Mouse (Mus musculus) ES-Bruce4 (cell line): ENCODE data around the gene Mcmbp. TPM values are rescaled to one million over a fixed set of nuclear protein-coding genes. Genes with fewer than 3 reads are reported as not detected.
A peak's percentile ranks its signal among the peaks of the same experiment; 100 is the strongest.

Experiments used
- H3K27ac ChIP-seq: 2 replicates; pipeline ENCODE4 v1.5.1; 2012; ENCODE audit warnings: low read length, inconsistent platforms; ENCODE audit not compliant: insufficient read depth
- H3K27me3 ChIP-seq: 2 replicates; pipeline ENCODE4 v1.6.1; 2012; ENCODE audit warnings: mild to moderate bottlenecking, low read length, inconsistent platforms; ENCODE audit not compliant: control insufficient read depth, poor library complexity, insufficient read depth, severe bottlenecking
- H3K36me3 ChIP-seq: 2 replicates; pipeline ENCODE4 v1.6.1; 2012; ENCODE audit warnings: inconsistent platforms, mild to moderate bottlenecking, low read length, moderate library complexity; ENCODE audit not compliant: control insufficient read depth, poor library complexity, insufficient read depth, severe bottlenecking
- H3K4me1 ChIP-seq: one replicate; pipeline ENCODE4 v1.8.1; 2011; ENCODE audit warnings: low read length; ENCODE audit not compliant: control insufficient read depth, insufficient read depth
- H3K4me3 ChIP-seq: 2 replicates; pipeline ENCODE4 v1.5.1; 2011; ENCODE audit warnings: low read depth, mild to moderate bottlenecking, low read length
- H3K9ac ChIP-seq: 2 replicates; pipeline ENCODE4 v1.6.1; 2012; ENCODE audit warnings: low read depth, mild to moderate bottlenecking, inconsistent platforms; ENCODE audit not compliant: poor library complexity, severe bottlenecking
- H3K9me3 ChIP-seq: replicated peaks from 2 replicates; pipeline ENCODE4 v1.6.1; 2012; ENCODE audit warnings: mild to moderate bottlenecking, low read length, inconsistent platforms; ENCODE audit not compliant: control insufficient read depth, poor library complexity, insufficient read depth, severe bottlenecking
- CTCF ChIP-seq: IDR thresholded peaks from one replicate; pipeline ENCODE4 v1.8.1; 2011; ENCODE audit warnings: low read depth, low read length
- EP300 ChIP-seq: IDR thresholded peaks from 2 replicates; pipeline ENCODE4 v1.6.1; 2011; ENCODE audit warnings: low read depth, low read length; ENCODE audit not compliant: insufficient read depth
- POLR2A ChIP-seq: IDR thresholded peaks from one replicate; pipeline ENCODE4 v1.8.1; 2011; ENCODE audit warnings: low read length; ENCODE audit not compliant: insufficient read depth
- polyA plus RNA-seq: library from polyadenylated mRNA; stranded (reverse); fragments of >200 nt; gene quantifications from 2 replicates; pipeline ENCODE4 v1.2.4, GENCODE M21; 2011; ENCODE audit warnings: low read depth; ENCODE audit not compliant: missing spikeins, insufficient read depth, insufficient read length

Mcmbp gene
- polyA plus RNA-seq, 1 experiment = 78.5 TPM

DNA sequence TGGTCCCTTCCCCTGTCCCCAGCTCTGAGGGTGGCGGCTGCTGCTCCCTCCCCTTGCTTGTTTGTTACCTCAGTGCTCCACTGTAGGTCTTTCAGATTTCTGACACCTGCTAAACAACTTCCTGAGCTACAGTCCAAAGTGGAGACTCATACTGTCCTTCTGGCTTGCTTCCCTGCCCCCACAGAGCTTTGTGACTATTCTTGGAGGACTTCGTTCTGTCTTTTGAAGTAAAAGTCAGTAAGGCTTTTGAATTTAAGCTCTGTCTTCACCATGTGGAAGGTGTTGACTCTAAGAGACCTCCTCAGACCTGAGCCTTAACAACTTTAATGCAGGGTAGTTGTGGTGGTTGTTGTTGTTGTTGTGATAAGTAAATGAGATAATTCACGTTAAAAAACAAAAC, 61.7 kb downstream of the Mcmbp start:
- TF ChIP-seq EP300 (no peak), CTCF (no peak), POLR2A (no peak)

DNA sequence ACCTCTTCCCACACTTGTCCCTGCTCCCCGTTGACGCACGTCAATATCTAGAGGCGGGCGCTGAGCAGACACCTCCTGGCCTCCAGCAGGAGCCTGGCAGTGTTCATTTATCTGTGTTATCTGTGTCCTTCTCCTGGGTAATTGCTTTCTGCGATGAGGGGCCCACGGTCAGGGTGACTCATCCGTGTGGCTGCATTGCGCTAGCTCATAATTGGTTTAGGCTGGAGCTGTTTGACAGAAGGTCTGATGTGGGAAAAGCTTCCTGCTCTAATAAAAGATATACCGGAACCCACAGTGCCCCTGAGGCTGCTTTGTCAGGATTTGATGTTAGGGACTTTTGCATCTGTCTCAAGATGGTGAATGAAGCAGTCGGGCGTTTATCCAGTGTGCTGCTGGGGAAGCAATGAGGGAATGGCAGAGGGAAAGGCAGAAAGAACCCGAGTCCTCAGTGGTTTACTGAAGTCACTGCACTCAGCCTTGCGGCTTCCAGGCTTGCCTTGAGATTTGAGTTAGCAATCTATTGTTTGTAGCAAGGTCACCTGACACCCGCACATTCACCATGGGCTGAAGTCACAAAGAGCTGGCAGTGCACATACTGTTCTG, 67.8 kb downstream of the Mcmbp start:
- no peak overlapping the region for H3K9ac ChIP-seq
- no peak overlapping the region for H3K27ac ChIP-seq
- no peaks in the 10 kb centered on the region for H3K27me3 ChIP-seq
- H3K36me3 ChIP-seq = no peaks in the 10 kb centered on the region
- no peak for TF ChIP-seq EP300
- TF ChIP-seq POLR2A = no peak
- no peak for TF ChIP-seq CTCF
- H3K4me3 ChIP-seq = no peak overlapping the region
- peaks cover 6% of the 10 kb centered on the region for H3K4me1 ChIP-seq
- H3K9me3 ChIP-seq = no peaks in the 10 kb centered on the region

More for the DNA sequence above, 61.7 kb downstream of the Mcmbp start:
- H3K27ac ChIP-seq = no peak overlapping the region
- H3K9ac ChIP-seq = no peak overlapping the region
- H3K36me3 ChIP-seq = no peaks in the 10 kb centered on the region
- H3K4me1 ChIP-seq = no peaks in the 10 kb centered on the region
- no peaks in the 10 kb centered on the region for H3K27me3 ChIP-seq
- no peaks in the 10 kb centered on the region for H3K9me3 ChIP-seq
- H3K4me3 ChIP-seq = no peak overlapping the region

- no peak for TF ChIP-seq CTCF
- no peak for TF ChIP-seq POLR2A
- TF ChIP-seq EP300 = peak; percentile 66; the same call in 1 of the 2 replicates
- Histone ChIP-seq H3K36me3 (no peaks in the 10 kb centered on the region), H3K4me1 (peaks cover 6% of the 10 kb centered on the region), H3K27me3 (no peaks in the 10 kb centered on the region), H3K9ac (no peak overlapping the region), H3K9me3 (no peaks in the 10 kb centered on the region), H3K4me3 (no peak overlapping the region), H3K27ac (no peak overlapping the region)
Observed at GRCm38 (mm10) chr7:128671952-128672351, 68.3 kb downstream of the Mcmbp start.

DNA sequence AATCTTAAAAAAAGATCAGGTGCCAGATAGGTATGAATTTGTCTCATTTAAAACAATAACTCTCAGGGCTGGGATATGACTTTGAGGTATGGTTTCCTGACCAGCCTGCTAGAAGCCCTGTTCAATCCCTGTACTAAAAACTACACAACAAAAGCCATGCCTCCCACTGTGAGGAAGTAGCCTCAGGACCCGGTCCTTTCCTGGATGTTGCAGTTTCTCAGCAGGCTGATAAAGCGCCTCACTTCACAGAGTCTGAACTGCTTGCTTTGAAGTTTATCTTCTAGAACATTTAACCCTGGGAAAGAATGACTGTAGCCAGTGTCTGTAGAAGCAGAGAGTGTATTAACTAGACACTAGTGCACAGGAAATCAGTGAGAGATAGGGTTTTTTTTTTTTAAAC, 71.5 kb downstream of the Mcmbp start:
- H3K27ac ChIP-seq = no peak overlapping the region
- H3K4me3 ChIP-seq = no peak overlapping the region
- no peaks in the 10 kb centered on the region for H3K36me3 ChIP-seq
- no peaks in the 10 kb centered on the region for H3K27me3 ChIP-seq
- H3K9ac ChIP-seq = no peak overlapping the region
- H3K9me3 ChIP-seq = no peaks in the 10 kb centered on the region
- H3K4me1 ChIP-seq = peaks cover 6% of the 10 kb centered on the region
- TF ChIP-seq EP300 = no peak
- no peak for TF ChIP-seq CTCF
- TF ChIP-seq POLR2A = no peak

DNA sequence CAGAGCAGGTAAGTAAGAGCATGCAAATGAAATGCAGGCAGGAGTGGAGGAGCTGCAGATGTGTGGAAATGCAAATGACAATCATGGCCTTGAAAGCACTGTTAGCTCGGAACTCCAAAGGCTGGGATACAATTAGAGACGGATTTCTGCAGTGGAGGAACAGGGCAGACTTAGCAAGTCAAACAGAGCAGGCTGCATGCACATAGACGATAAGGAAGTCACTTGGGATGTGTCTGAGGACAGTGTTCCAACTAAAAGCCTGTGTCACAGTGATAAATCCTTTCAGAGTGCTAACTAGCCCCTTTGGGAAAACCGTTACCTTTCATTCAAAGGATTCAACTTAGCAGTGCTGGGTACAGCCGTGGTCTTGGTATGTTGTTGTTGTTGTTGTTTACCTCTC, 72.5 kb downstream of the Mcmbp start:
- Histone ChIP-seq H3K9ac (no peak overlapping the region), H3K27ac (no peak overlapping the region), H3K9me3 (no peaks in the 10 kb centered on the region), H3K4me1 (peaks cover 6% of the 10 kb centered on the region), H3K27me3 (no peaks in the 10 kb centered on the region), H3K4me3 (no peak overlapping the region), H3K36me3 (no peaks in the 10 kb centered on the region)
- TF ChIP-seq EP300 (no peak), POLR2A (no peak), CTCF (no peak)

GRCm38 (mm10) chr7:128664861-128665377, 75.4 kb downstream of the Mcmbp start:
- Histone ChIP-seq H3K36me3 (no peaks in the 10 kb centered on the region), H3K9me3 (0 out of 2 replicates have a peak, but pooled peaks cover 2% of the 10 kb centered on the region), H3K27ac (no peak overlapping the region), H3K4me1 (no peaks in the 10 kb centered on the region), H3K27me3 (no peaks in the 10 kb centered on the region), H3K9ac (no peak overlapping the region), H3K4me3 (no peak overlapping the region)
- TF ChIP-seq POLR2A (no peak), CTCF (no peak), EP300 (no peak)
